Mouse (Mus musculus) liver, embryonic 14.5 days (tissue): ENCODE data around the gene Vat1.

Experiments
- CTCF ChIP-seq: IDR thresholded peaks from 2 replicates; pipeline ENCODE4 v1.5.1; 2016; ENCODE audit warnings: antibody characterized with exemption, low read depth, control low read depth
- EP300 ChIP-seq: IDR thresholded peaks from 2 replicates; pipeline ENCODE4 v1.6.1; 2016; ENCODE audit warnings: antibody characterized with exemption, low read depth

GRCm38 (mm10) chr11:101450394-101450793, 15.6 kb downstream of the Vat1 start:
- TF ChIP-seq CTCF (peak; percentile 68), EP300 (no peak)
